Mouse (Mus musculus): ENCODE measurements at regions not wholly inside any gene's neighbourhood (a gene's known extent, or its start where the extent isn't known, plus 50 kb on each side); places are given as distances from the start of the nearest gene placed in this dataset.

DNA sequence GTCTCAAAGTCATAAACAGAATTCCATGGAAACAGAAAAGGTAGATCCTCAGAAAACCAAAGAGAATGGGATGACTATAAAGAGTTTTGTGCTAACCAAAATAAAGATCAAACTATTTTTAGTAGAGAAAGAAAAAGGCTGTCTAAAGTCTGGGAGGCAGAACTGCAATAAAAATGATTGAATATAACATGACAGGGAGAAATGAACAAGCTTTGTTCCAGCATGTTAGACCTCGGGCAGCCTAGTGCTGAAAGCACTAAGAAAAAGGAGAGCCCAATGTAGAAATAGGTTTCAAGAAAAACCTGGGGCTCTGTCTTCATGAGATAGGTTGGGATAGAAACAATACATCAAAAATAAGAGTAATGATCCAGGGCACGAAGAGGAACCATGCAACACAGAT is 135.4 kb upstream of the Pcdh7 start:
- no peak for DNase-seq (ENCODE audit: low read depth)

DNA sequence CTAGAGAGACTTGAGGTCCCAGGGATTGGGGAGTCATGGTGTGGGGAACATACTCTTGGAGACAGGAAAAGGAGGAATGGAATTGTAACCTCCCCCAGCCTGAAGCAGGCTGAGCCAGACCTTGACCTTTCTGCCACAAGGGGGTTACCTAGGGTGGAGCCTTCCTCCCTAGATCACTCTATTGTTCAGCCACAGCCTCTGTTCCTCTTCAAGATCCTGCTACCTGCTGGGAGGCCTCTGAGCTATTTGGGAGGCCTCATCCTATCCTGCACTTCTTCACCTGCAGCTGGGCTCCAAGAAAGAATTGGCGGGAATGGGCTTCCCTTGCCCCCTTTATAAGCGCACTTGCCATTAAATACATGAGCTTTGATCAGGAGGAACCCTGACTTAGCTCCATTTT is 130.8 kb upstream of the Pcdh7 start:
- no peak for DNase-seq (ENCODE audit: low read depth)

DNA sequence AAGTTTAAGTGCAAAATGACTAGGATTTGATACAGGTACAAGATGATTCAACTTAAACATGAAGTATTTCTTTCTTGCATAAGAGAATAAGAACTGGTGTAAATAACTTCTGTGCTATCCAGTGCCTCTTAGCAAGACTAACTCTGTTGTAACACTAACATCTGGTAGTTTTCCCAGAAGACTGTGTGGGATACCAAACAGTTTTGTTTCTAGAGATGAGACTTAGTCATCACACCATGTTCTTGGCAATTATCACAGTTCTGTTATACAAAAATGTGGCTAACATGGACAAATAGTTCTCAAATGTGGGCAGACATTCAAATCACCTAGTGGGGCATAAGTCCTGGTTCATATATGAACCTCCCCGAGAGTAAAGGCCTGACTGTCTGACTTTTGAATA is 121.8 kb upstream of the Pcdh7 start:
- peak; percentile 17 for DNase-seq (ENCODE audit: low read depth)

DNA sequence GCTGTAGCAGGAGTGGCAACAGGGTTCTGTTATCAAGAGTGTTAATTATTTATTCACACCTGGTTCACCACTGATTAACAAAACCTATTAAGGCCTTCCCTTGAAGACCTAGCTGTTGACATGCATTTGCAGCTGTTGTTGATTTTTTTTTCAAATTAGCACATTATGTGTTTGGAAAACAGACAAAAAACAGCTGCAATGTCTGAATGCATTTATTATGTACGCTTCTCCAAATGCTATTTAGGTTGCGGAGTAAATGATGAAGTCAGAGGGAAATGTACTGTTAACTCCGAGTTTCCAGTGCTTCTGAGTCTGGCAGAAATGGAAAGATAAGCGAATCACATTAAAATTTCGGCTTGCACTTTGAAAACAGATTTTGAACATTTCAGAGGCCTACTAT is 120.7 kb upstream of the Pcdh7 start:
- DNase-seq (ENCODE audit: low read depth), result no peak

DNA sequence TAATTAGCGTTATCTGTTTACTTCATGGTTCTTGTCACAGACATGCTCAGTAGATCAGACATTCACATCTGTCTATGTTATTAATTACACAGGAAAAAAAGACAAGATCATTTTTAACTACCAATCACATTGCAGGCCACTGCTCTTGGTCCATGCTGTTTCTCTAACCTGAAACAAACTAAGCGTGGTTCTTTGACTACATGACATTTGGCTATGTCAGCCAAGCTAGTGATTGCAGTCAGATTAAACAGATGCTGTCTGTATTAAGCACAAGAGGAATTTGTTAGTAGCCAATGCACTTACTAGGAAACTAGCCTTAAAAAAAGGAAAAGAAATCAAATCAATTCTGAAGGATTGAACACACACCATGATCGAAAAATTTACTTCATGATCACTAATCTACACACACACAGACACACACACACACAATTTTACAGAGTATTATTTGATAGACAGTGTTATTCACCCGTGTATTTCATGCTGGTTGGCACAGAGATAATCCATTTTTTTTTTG is 119.5 kb upstream of the Pcdh7 start:
- no peak for DNase-seq (ENCODE audit: low read depth)
